Mouse (Mus musculus) olfactory bulb, adult 2 months (tissue): Measurements from ENCODE around the gene Soat1.

ENCODE experiments used
- CTCF ChIP-seq: fragments of 200-500 bp; IDR thresholded peaks from 2 replicates; pipeline ENCODE4 v1.5.1; 2012; ENCODE audit warnings: low read depth, mild to moderate bottlenecking, low read length, moderate library complexity; ENCODE audit not compliant: insufficient read depth
- POLR2A ChIP-seq: fragments of 200-500 bp; IDR thresholded peaks from 2 replicates; pipeline ENCODE4 v1.6.1; 2012; ENCODE audit warnings: mild to moderate bottlenecking, low read depth, low read length, moderate library complexity; ENCODE audit not compliant: insufficient read depth

DNA sequence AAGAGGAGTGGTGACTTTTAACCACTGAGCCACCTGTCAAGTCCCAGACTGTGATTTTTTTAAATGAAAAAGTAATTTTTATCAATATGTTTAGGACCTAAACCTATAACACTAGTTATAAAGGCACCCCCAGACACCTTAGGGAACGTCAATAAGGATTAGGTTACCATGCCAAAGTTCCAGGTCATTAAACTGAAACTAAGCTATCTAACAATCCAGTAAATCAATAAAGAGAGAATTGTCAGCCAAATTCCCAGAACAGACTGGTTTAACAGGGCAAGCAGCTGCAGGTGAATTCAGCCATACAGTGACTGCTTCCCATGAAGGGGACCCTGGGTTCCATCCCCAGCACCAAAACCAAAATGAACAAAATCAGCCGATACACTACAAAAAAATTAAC is 31.8 kb upstream of the Soat1 start:
- no peak for TF ChIP-seq CTCF
- no peak for TF ChIP-seq POLR2A
